Mouse (Mus musculus) thymus, postnatal 0 days (tissue): Measurements from ENCODE around the gene Gm43191. TPM values are rescaled to one million over a fixed set of nuclear protein-coding genes. Genes with fewer than 3 reads are reported as not detected.

Source experiments
- DNase-seq: peaks from one replicate; pipeline ENCODE4 v3.0.0-alpha.2; 2015; ENCODE audit warnings: low spot score
- polyA plus RNA-seq: library from polyadenylated mRNA; unstranded; fragments of >200 nt; fragmentation: Nextera tagmentation; extraction: Ambion mirVana; gene quantifications from 2 replicates; pipeline ENCODE4 v1.2.1, GENCODE M21; 2015

Gm43191 gene
- polyA plus RNA-seq, 1 experiment from 2014 or later, result not detected

DNA sequence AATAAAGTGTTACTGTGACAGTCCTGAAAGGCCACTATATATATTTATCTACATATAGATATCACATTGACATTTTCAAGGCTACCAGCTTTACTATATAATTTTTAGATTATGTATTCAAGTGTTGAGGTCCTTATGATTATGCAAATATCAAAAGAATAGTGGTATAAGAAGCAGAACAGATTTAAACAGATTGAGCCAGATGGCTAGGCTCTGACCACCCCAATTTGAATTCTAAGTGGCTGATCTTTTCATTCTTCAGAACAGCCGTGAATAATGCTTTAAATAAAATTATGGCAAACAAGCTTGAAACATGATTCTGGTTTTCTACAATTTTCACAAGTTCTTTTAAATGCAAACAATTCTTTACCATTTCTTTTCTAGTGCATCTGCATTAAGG, 49.6 kb downstream of the Gm43191 start:
- DNase-seq, result no peak

DNA sequence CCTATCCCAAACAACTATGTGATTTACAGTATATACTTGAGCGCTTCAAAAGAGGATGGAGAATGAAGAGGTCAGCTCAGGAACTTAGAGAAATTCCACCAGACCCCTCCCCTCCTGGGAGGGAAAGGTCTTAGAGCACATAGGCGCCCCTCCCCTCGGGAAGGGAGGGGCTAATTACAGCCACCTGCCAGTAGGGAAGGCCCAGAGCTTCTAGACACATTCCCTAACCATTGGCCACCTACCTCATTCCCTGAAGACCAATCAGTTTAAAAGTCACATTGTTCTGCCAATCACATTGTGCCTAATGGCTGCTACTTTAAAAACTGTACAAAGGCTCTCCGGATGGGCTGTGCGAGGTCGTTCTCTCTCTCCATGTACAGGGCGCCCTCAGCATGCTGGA, 58.4 kb downstream of the Gm43191 start:
- DNase-seq, result no peak

DNA sequence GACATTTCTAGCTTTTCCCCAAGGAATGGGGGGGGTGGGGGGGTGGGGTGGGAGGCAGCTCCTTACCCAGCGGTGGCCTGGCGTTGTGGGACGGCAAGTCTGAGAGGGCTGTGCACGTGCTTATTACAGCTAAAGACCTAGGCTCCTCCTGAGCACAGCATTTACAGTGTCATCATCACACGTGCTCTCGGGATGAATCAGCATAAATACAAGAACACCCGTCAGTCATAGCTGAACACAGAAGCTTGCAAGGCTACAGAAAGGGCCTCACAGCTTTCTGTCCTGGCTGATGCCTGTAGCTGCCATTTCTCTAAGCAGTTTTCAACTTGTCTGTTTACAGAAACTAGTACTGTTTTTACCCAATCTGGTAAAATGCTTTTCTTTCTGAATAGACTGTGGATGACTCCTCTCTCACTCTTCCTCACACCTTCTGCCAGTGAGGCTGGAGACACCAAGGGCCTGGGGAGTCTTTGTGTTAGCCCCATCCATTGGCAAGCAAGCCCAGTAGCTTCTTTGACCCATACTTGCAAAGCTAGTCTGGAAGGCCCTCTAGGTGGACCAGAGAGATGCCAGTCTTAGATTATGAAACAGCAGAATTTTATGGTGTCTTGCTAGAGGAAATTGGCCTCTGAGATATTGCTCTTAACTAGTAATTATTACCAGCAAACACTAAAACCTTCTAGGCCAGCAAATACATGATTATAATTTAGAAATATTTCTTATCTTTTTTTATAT, 60.3 kb downstream of the Gm43191 start:
- DNase-seq, result no peak

DNA sequence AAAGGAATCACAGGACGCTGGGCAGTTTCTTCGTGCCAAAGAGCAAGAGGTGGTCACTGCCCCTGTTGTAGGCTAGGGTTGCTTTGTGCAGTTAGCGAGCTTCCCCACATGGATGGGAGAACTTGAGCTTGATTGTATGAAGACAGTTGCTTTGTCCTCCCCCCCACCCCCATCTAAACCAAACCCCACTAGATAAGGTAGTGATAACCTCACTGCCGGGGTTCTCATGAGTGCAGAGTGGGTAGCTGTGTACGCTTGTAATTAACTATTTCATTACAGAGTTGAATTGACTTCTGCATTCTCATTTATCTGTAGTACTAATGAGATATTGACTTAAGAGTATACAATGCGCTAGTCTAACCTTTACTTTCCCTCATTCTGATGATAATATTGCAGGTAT, 62.2 kb downstream of the Gm43191 start:
- no peak for DNase-seq

DNA sequence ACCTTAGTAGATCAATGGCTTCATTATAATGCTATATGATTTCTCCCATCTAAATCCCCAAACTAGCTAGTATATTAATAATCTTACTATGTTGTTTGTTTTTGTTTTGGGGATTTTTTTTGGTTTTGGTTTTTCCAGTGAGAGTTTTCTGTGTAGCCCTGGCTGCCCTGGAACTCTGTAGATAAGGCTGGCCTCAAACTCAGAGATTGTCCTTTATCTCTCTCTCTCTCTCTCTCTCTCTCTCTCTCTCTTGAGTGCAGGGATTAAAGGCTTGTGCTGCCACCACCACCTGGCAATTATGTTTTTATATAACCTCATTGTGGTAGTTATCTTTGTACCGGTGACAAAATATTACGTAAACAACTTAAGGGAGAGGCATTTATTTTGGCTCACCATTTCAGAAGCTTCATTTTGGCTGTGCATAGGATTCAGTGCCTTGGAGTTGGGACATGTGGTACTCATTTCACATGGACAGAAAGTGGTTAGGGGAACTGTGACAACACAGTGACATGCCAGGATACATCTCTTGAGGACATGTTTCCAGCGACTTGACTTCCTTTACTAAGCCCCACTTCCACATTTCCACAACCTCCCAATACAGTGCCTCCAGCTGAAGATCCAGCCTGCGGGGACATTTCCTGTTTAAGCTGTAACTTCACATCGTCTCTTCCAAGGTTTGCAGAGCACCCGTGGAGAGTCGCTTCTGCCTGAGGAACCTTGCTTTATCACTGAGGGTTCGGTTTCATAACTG, 65.6 kb downstream of the Gm43191 start:
- no peak for DNase-seq

DNA sequence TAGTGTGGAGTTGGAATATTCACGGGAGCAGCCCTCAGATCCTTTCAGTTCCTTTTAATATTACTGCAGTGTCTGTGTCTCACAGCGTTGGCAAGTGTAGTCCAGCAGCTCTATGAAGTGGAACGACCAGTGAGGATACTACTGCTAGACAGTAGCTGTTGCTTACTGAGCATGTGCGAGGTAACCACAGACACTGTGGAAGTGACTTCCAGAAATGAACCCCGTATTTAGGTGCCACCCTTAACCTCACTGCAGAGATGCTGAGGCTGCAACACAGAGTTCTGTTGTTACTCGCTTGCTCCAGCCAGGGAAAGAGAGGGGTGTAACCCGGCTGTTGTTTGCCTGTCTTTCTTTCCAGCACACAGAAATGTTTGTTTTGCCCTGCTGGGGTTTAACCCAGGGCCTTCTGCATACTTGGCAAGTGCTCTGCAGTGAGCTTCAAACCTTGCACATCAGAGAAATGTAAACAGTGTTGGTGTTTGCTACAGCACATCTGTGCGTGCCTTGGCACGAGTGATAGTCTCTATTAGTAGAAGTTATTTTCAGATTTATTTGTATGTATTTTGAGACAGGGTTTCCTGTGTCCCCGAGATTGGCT, 66.7 kb downstream of the Gm43191 start, which contains the start of gene Trmt13:
TSS of gene Trmt13 (minus strand) at position 293 of the 598 bp plus-strand sequence.
- no peak for DNase-seq

DNA sequence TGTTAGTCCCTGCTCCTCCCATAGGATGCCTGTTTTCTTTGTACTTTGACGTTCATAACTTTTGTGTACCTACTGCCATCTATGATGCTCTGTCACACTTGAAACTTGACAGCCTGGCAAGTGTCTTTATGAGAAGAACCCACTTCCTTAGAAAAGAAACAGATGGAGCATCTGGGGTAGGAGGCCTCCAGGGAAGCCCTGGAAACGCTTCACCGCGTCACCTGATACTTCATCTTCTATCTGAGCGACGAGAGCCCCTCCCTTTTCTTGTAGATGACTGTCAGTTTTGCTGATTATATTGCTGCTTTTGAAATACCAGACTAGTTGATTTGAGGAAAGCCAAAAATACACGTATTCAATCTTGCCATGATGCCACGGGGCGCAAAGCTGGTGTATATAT, 76.5 kb downstream of the Gm43191 start:
- no peak for DNase-seq

DNA sequence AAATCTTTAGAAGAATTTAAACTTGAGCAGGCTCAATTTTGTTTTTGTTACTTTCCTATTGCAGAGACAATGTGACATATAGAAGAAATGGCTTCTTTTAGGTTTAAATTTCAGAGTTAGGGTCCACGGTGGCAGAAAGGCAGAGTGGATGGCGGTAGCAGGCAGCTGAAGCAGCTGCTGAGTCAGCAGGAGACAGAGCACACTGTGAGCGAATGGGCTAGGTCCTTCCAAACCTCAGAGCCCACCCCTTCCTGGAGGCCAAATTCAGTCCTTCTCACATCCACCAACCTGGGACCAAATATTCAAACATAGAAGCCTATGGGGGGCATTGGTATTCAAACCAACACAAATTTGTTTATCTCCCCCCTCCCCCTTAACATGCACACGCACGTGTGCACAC, 79.3 kb downstream of the Gm43191 start:
- DNase-seq, result no peak

DNA sequence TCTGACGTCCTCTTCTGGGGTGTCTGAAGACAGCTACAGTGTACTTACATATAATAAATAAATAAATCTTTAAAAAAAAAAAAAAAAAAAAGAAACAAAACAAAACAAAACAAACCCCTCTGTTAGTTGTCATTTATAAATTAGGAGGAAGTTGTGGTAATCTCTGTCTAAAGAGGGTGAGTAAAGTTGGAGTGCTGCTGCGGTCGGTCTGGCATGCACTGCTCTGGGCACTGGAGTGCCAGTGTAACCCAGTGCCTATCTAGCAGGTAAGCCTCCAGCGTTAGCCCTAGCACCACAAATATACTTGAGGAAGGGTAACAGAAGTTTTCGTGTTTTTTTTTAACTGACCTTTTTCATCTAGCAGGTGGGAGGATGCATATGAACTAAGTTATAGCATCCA, 80.1 kb downstream of the Gm43191 start:
- no peak for DNase-seq

DNA sequence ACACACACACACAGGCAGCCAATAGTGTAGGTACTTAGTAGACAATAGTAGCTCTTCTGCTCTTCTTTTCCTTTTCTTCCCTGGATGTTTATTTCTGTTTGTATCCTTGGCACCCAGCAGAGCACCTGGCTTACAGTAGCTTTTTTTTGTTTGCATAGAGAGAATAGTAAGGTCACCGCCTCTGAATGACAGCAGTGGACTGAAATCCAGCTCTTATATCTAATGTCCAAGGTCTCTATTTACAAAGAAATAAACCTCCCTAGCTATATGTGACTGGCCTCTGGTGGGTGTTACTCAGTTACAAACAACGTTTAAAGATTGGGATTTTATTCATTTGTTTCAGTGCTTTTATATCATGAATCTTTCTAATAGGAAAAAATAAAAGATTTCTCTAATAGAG, 81.4 kb downstream of the Gm43191 start:
- no peak for DNase-seq

DNA sequence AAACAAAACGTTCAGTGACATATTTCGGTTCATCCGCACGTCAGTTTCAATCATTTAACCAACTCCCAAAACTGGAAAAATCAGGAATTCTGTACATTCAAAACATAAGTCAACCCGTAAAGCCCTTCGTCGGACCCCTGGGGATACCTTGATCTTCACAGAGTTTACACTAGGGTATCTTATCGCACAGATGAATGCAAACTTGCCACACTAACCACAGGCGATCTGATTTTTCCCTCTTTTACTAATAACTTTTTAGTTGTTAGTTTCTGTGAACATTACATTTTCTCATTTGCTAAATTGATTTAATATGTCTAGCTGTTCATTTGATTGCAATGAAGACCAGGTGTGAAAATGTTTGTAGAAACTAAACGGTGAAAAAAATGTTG, 85.5 kb downstream of the Gm43191 start:
- no peak for DNase-seq

DNA sequence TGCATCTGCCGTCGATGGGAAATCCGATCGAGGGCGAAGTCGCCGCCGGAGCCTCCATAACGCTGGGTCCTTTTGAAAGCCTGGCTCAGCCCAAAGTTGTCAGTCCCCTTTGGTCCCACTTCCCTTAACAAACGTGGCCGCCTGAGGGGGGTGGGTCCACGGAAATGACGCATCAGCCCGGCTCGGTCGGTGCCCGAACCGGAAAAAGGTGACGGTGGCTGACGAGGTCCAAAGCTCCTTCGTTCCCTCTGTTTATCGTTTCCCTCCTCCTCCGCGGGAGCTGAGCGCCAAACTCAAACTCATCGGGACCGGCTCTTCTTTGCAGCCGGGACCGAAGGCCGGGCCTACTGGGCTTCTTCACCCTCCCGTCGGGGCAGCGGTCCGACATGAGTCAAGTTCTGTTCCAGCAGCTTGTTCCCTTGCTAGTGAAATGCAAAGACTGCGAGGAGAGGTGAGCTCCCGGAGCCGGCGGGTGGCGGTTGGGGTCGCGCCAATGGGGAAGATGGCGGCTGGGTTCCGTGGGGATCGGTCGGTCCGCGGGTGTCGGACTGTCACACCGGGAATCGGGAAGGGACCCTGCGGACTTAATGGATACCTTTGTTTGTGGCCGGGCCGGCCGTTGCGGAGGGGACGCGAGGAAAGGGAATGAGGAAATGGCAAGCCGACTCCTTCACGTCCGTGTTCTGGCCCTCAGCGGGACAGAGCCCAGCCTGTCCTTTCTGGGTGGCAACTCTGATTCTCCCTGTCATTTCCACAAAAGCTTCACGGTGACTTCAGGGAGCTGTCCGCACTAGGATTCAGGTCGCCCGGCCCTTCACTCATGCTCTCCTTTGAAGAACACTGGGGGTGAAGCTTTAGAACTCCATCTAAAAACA, 86.1 kb downstream of the Gm43191 start, which contains the start of gene Sass6:
TSS of gene Sass6 (plus strand) at position 255 of the 875 bp plus-strand sequence.
- DNase-seq, result peak; percentile 97

DNA sequence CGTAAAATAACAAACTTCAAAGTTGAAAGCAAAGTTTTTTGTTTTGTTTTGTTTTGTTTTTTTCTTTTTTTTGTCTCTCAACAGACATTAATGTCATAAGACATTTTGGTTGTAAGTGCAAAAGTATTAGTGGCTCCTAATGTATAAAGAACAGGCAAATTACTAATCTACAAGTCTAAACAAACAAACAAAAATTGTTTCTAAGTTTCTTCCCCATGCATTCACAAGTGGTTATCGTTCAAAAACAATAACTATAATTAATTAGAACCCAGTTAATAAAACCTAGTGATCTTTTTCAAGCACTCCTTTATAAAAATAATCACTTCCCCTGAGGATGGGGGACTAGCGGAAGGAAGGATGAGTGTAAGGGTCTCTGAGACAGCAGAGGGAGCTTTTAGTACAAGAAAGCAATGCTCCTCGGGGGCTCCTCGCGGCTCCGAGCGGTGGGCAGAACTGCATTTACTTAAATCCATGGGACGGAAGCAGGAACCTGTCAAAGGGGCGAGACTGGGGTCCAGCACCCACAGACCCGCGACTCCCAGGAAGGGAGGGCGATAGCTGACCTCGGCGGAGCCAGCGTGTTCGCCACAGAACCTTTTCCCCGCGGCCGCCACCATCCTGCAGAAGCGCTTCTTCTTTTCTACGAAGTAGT, 86.9 kb downstream of the Gm43191 start:
- no peak for DNase-seq

Other genes starting within 250 kb of the Gm43191 start
- gene Rtca, start 173.1 kb downstream of the Gm43191 start, polyA plus RNA-seq, result 72.2 and 75.3 TPM in 2 replicates
- gene Dbt, start 168.2 kb downstream of the Gm43191 start, polyA plus RNA-seq, result 9.8 and 14.5 TPM in 2 replicates
- 0.36 and 0.81 TPM in 2 replicates for gene Lrrc39, start 118.3 kb downstream of the Gm43191 start, polyA plus RNA-seq
- gene Sass6, start 86.3 kb downstream of the Gm43191 start, polyA plus RNA-seq, result 21.7 and 23.7 TPM in 2 replicates
- gene Trmt13, start 66.7 kb downstream of the Gm43191 start, polyA plus RNA-seq, result 25.0 and 30.6 TPM in 2 replicates
- 68.6 and 69.9 TPM in 2 replicates for gene Mfsd14a, start 18.6 kb downstream of the Gm43191 start, polyA plus RNA-seq
- 8.9 and 9.1 TPM in 2 replicates for gene Slc35a3, start 31.6 kb upstream of the Gm43191 start, polyA plus RNA-seq
- 5.9 and 7.7 TPM in 2 replicates for gene Agl, start 126.9 kb upstream of the Gm43191 start, polyA plus RNA-seq
- gene Frrs1, start 178.2 kb upstream of the Gm43191 start, polyA plus RNA-seq, result 10.9 and 14.9 TPM in 2 replicates